In genomic region chr5:121198376-121198775, GRCm38 (mm10) we compare ENCODE assay signal across 23 mouse cellular contexts. TPM values are rescaled to one million over a fixed set of nuclear protein-coding genes. Genes with fewer than 3 reads are reported as not detected.
DNase-seq lines count a peak whose midpoint lies in the region; ATAC-seq and TF ChIP-seq lines count a peak whose summit lies in the region.
"Had no signal": no experiment of that assay in that cellular context is flagged by ENCODE, and none has a peak within 500 bp of the region (broad histone marks: within the 10 kb centered on the region; RNA-seq: fewer than 3 reads in every experiment).

No protein-coding gene starts in this region.

- H3K27ac ChIP-seq in liver, embryonic 13.5 days: peak overlapping the region; percentile 79
- H3K27ac ChIP-seq in liver, postnatal 0 days (ENCODE audit: low read depth): 0 out of 2 replicates have a peak overlapping the region, but pooled peaks have one; percentile 29
- no peak overlapping the region for H3K27ac ChIP-seq in thymus, adult 2 months (ENCODE audit: control insufficient read depth, insufficient read depth, low read length)
- H3K27ac ChIP-seq: embryonic facial prominence, embryonic 12.5 days; forebrain, embryonic 13.5 days; gastrocnemius, adult 2 months; hindbrain, embryonic 13.5 days; hindbrain, postnatal 0 days had no signal

- WGBS in liver, embryonic 13.5 days (ENCODE audit: insufficient replicate concordance): 16% methylated on average over 5 of the region's 5 CpGs
- WGBS in liver, postnatal 0 days (ENCODE audit: insufficient replicate concordance): 40% methylated on average over 5 of the region's 5 CpGs
- WGBS in thymus, adult 2 months: 62% methylated on average over 5 of the region's 5 CpGs

- H3K9me3 ChIP-seq in megakaryocyte, embryonic 14.5 days: no peaks in the 10 kb centered on the region
- no peaks in the 10 kb centered on the region for H3K9me3 ChIP-seq in liver, embryonic 13.5 days (replicated peaks)
- H3K9me3 ChIP-seq in liver, postnatal 0 days (ENCODE audit: low read length): no peaks in the 10 kb centered on the region
- H3K9me3 ChIP-seq: embryonic facial prominence, embryonic 12.5 days; forebrain, embryonic 13.5 days; hindbrain, embryonic 13.5 days had no signal

- TF ChIP-seq POLR2A in thymus, adult 2 months (IDR thresholded peaks at IDR 0.05; ENCODE audit: control insufficient read depth, extremely low read depth, insufficient read depth, low read length, poor library complexity): no peak

- peak overlapping the region; percentile 83 for H3K4me3 ChIP-seq in megakaryocyte, embryonic 14.5 days (replicated peaks)
- H3K4me3 ChIP-seq in liver, embryonic 13.5 days (replicated peaks): no peak overlapping the region
- H3K4me3 ChIP-seq in liver, postnatal 0 days (ENCODE audit: low read depth, low read length): no peak overlapping the region
- no peak overlapping the region for H3K4me3 ChIP-seq in thymus, adult 2 months (ENCODE audit: control insufficient read depth, insufficient read depth, low read length)
- H3K4me3 ChIP-seq: embryonic facial prominence, embryonic 12.5 days; forebrain, embryonic 13.5 days; gastrocnemius, adult 2 months; hindbrain, embryonic 13.5 days had no signal

- H3K4me2 ChIP-seq in liver, embryonic 13.5 days: 0 out of 2 replicates have a peak overlapping the region, but pooled peaks have one; percentile 0
- no peak overlapping the region for H3K4me2 ChIP-seq in liver, postnatal 0 days (ENCODE audit: low read depth, low read length)
- H3K4me2 ChIP-seq: embryonic facial prominence, embryonic 12.5 days; forebrain, embryonic 13.5 days; hindbrain, embryonic 13.5 days had no signal

- no peak for TF ChIP-seq EP300 in liver, postnatal 0 days (IDR thresholded peaks at IDR 0.05; ENCODE audit: low read depth)

- no peak for DNase-seq in liver, embryonic 13.5 days
- no peak for DNase-seq in liver, postnatal 0 days
- DNase-seq in urinary bladder, postnatal 14 days (ENCODE audit: low spot score): no peak
- DNase-seq in thymus, adult 2 months: no peak
- DNase-seq: adrenal gland, postnatal 14 days; cerebellum, adult 11-12 months; cerebellum, adult 9-10 months; cerebellum, postnatal 36 days; embryo, embryonic 11 days; gastrocnemius, adult 2 months; gastrocnemius, postnatal 25 days; heart, adult 11 months; heart, postnatal 14 days had no signal

- no peaks in the 10 kb centered on the region for H3K27me3 ChIP-seq in megakaryocyte, embryonic 14.5 days (replicated peaks)
- H3K27me3 ChIP-seq in liver, embryonic 13.5 days: no peaks in the 10 kb centered on the region
- no peaks in the 10 kb centered on the region for H3K27me3 ChIP-seq in liver, postnatal 0 days (ENCODE audit: insufficient read depth, low read length)
- no peaks in the 10 kb centered on the region for H3K27me3 ChIP-seq in thymus, adult 2 months (ENCODE audit: control insufficient read depth, insufficient read depth, low read length)
- H3K27me3 ChIP-seq: CH12.LX; embryonic facial prominence, embryonic 12.5 days had no signal

- H3K9ac ChIP-seq in liver, embryonic 13.5 days: peak overlapping the region; percentile 43; the same call in 1 of the 2 replicates
- H3K9ac ChIP-seq in liver, postnatal 0 days (replicated peaks): no peak overlapping the region
- H3K9ac ChIP-seq: embryonic facial prominence, embryonic 12.5 days; forebrain, embryonic 13.5 days; hindbrain, embryonic 13.5 days had no signal

- no peak for TF ChIP-seq CTCF in liver, postnatal 0 days (IDR thresholded peaks at IDR 0.05; ENCODE audit: low read depth)
- no peak for TF ChIP-seq CTCF in thymus, adult 2 months (IDR thresholded peaks at IDR 0.05; ENCODE audit: borderline replicate concordance, control insufficient read depth, extremely low read depth, insufficient read depth, low read length, poor library complexity)

- peaks cover 90% of the 10 kb centered on the region for H3K4me1 ChIP-seq in megakaryocyte, embryonic 14.5 days
- peaks cover 60% of the 10 kb centered on the region for H3K4me1 ChIP-seq in liver, embryonic 13.5 days (replicated peaks)
- peaks cover 20% of the 10 kb centered on the region for H3K4me1 ChIP-seq in liver, postnatal 0 days (ENCODE audit: insufficient read depth)
- H3K4me1 ChIP-seq in thymus, adult 2 months (replicated peaks; ENCODE audit: control insufficient read depth, insufficient read depth, low read length): no peaks in the 10 kb centered on the region
- H3K4me1 ChIP-seq: embryonic facial prominence, embryonic 12.5 days; forebrain, embryonic 13.5 days; hindbrain, embryonic 13.5 days had no signal

- no peaks in the 10 kb centered on the region for H3K36me3 ChIP-seq in megakaryocyte, embryonic 14.5 days (replicated peaks; ENCODE audit: low read length)
- H3K36me3 ChIP-seq in liver, embryonic 13.5 days: no peaks in the 10 kb centered on the region
- H3K36me3 ChIP-seq in liver, postnatal 0 days (replicated peaks; ENCODE audit: insufficient read depth, low read length): no peaks in the 10 kb centered on the region
- H3K36me3 ChIP-seq in thymus, adult 2 months (ENCODE audit: control insufficient read depth, insufficient read depth, low read length): no peaks in the 10 kb centered on the region
- H3K36me3 ChIP-seq: embryonic facial prominence, embryonic 12.5 days; hindbrain, embryonic 13.5 days had no signal

- no peak for ATAC-seq in megakaryocyte, adult 5-6 weeks (ENCODE audit: poor library complexity, severe bottlenecking)
- peak; percentile 44 for ATAC-seq in liver, embryonic 13.5 days (ENCODE audit: low read depth)
- peak; percentile 45; the same call in 1 of the 2 replicates for ATAC-seq in liver, postnatal 0 days
- no peak for ATAC-seq in erythroid progenitor cell, adult 5-6 weeks (replicated peaks; ENCODE audit: low FRiP score, poor library complexity, severe bottlenecking)
- ATAC-seq: activated CD4-positive, CD25-positive, alpha-beta regulatory T cell, adult 4 months; forebrain, embryonic 13.5 days; hindbrain, postnatal 0 days; Patski had no signal

RNA-seq across cellular contexts. Expression of gene Rpl6, which starts 5.9 kb away (rescaled TPM):
- polyA plus RNA-seq in megakaryocyte, embryonic 14.5 days (2012; ENCODE audit: insufficient read depth, low replicate concordance): 95.5 and 547 TPM in 2 replicates
- total RNA-seq in megakaryocyte, adult 5-6 weeks (2015): 1,545 and 1,566 TPM in 2 replicates
- 945 and 954 TPM in 2 replicates for total RNA-seq in megakaryocyte, adult 5-6 weeks (2017)
- polyA plus RNA-seq in liver, embryonic 13.5 days (2015; fragmentation: Nextera tagmentation; extraction: Ambion mirVana): 556 and 610 TPM in 2 replicates
- polyA plus RNA-seq in liver, postnatal 0 days (2015; fragmentation: Nextera tagmentation; extraction: Ambion mirVana): 315 and 325 TPM in 2 replicates
- 391 and 394 TPM in 2 replicates for polyA plus RNA-seq in thymus, adult 2 months (2012; rRNA removed)
- 759 and 847 TPM in 2 replicates for total RNA-seq in erythroid progenitor cell, adult 5-6 weeks (2015; ENCODE audit: low replicate concordance)
- total RNA-seq in erythroid progenitor cell, adult 5-6 weeks (2017; ENCODE audit: low replicate concordance): 373 and 474 TPM in 2 replicates

RNA-seq across cellular contexts. Expression of gene Ptpn11, which starts 7.2 kb away (rescaled TPM):
- 45.4 and 67.9 TPM in 2 replicates for polyA plus RNA-seq in megakaryocyte, embryonic 14.5 days (2012; ENCODE audit: insufficient read depth, low replicate concordance)
- 20.1 and 20.2 TPM in 2 replicates for total RNA-seq in megakaryocyte, adult 5-6 weeks (2015)
- 37.8 and 40.9 TPM in 2 replicates for total RNA-seq in megakaryocyte, adult 5-6 weeks (2017)
- polyA plus RNA-seq in liver, embryonic 13.5 days (2015; fragmentation: Nextera tagmentation; extraction: Ambion mirVana): 12.5 TPM in 2 replicates
- 9.6 and 10.6 TPM in 2 replicates for polyA plus RNA-seq in liver, postnatal 0 days (2015; fragmentation: Nextera tagmentation; extraction: Ambion mirVana)
- 30.0 and 33.1 TPM in 2 replicates for polyA plus RNA-seq in thymus, adult 2 months (2012; rRNA removed)
- total RNA-seq in erythroid progenitor cell, adult 5-6 weeks (2015; ENCODE audit: low replicate concordance): 19.3 and 20.9 TPM in 2 replicates
- 36.9 and 44.9 TPM in 2 replicates for total RNA-seq in erythroid progenitor cell, adult 5-6 weeks (2017; ENCODE audit: low replicate concordance)

RNA-seq across cellular contexts. Expression of gene Hectd4, which starts 21.6 kb away (rescaled TPM):
- polyA plus RNA-seq in megakaryocyte, embryonic 14.5 days (2012; ENCODE audit: insufficient read depth, low replicate concordance): 8.6 and 14.0 TPM in 2 replicates
- total RNA-seq in megakaryocyte, adult 5-6 weeks (2015): 12.0 and 17.0 TPM in 2 replicates
- total RNA-seq in megakaryocyte, adult 5-6 weeks (2017): 8.6 and 15.2 TPM in 2 replicates
- polyA plus RNA-seq in liver, embryonic 13.5 days (2015; fragmentation: Nextera tagmentation; extraction: Ambion mirVana): 6.9 and 7.6 TPM in 2 replicates
- 3.3 and 3.6 TPM in 2 replicates for polyA plus RNA-seq in liver, postnatal 0 days (2015; fragmentation: Nextera tagmentation; extraction: Ambion mirVana)
- 61.5 and 67.5 TPM in 2 replicates for polyA plus RNA-seq in thymus, adult 2 months (2012; rRNA removed)
- 214 and 233 TPM in 2 replicates for total RNA-seq in erythroid progenitor cell, adult 5-6 weeks (2015; ENCODE audit: low replicate concordance)
- 286 and 356 TPM in 2 replicates for total RNA-seq in erythroid progenitor cell, adult 5-6 weeks (2017; ENCODE audit: low replicate concordance)

Comparison
In these comparisons a context has a peak if more than half of its experiments do, and no peak if none do; other contexts are left out.
1. ATAC-seq: peak in liver, embryonic 13.5 days (single experiment) and liver, postnatal 0 days (single experiment); none in megakaryocyte, adult 5-6 weeks (single experiment) and erythroid progenitor cell, adult 5-6 weeks (single experiment).